Mouse (Mus musculus) liver, embryonic 14.5 days (tissue): ENCODE measurements around the gene A1cf.

Source experiments
- CTCF ChIP-seq: IDR thresholded peaks from 2 replicates; pipeline ENCODE4 v1.5.1; 2016; ENCODE audit warnings: antibody characterized with exemption, low read depth, control low read depth
- EP300 ChIP-seq: IDR thresholded peaks from 2 replicates; pipeline ENCODE4 v1.6.1; 2016; ENCODE audit warnings: antibody characterized with exemption, low read depth

GRCm38 (mm10) chr19:31887275-31887674 lies 18.7 kb downstream of the A1cf start:
- TF ChIP-seq CTCF (no peak), EP300 (no peak)
